Mouse (Mus musculus): ENCODE data around the gene Epx. TPM values are rescaled to one million over a fixed set of nuclear protein-coding genes. Genes with fewer than 3 reads are reported as not detected.

Gene Epx
- polyA plus RNA-seq, 1 experiment from 2014 or later, result not detected

DNA sequence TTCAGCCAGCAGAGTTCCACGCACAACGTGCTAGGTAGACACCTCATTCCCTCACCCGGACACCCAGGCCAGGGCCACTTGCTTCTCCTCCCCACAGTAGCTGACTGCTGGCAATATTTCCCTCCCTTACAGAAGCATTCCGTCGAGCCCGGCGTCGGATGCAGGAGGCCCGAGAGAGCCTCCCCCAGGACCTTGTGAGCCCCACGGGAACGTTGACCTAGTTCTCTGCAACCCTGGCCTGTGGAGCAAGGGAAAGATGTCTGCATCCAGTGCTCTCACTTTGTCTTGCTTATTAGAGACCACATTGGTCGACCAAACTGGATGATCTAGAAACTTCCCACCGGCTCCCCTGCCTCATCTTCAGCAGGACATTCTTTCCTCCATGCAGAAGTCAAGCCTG is 12.5 kb downstream of the Epx start:
- no peak overlapping the region for H3K27ac ChIP-seq (replicated peaks)
- H3K4me3 ChIP-seq, result no peak overlapping the region
- 90% methylated on average over 13 of the region's 13 CpGs for WGBS
- no peak for DNase-seq (ENCODE audit: low spot score)
- 0 out of 2 replicates have a peak, but pooled peaks cover 4% of the 10 kb centered on the region for H3K4me1 ChIP-seq
- H3K27me3 ChIP-seq (replicated peaks; ENCODE audit: low read depth, poor library complexity, severe bottlenecking), result no peaks in the 10 kb centered on the region
- H3K9me3 ChIP-seq, result no peaks in the 10 kb centered on the region
- H3K36me3 ChIP-seq (replicated peaks), result peaks cover 57% of the 10 kb centered on the region

DNA sequence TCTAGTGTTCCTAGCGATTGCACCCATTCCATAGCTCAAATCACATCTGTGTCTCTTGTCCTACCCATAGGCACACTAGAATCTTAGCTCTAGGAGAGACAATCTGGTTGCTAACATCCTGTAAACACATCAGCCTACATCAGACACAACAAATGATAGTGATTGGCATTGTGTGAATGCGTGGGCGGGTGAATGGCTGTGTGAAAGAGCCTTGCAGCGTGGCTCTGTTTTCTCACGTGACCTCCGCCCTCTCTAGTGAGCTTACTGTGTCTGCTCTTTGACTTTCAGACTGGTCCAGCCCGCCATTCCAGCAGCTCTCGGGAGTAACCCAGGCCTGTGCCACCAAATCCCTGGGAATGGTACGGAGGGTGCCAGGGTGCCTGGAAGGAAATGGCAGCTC is 14.9 kb downstream of the Epx start:
- Histone ChIP-seq H3K27ac (replicated peaks) (no peak overlapping the region), H3K4me3 (no peak overlapping the region), H3K27me3 (replicated peaks; ENCODE audit: low read depth, poor library complexity, severe bottlenecking) (no peaks in the 10 kb centered on the region), H3K36me3 (replicated peaks) (peaks cover 74% of the 10 kb centered on the region), H3K9me3 (no peaks in the 10 kb centered on the region), H3K4me1 (0 out of 2 replicates have a peak, but pooled peaks cover 4% of the 10 kb centered on the region)
- WGBS, result 86% methylated on average over 9 of the region's 9 CpGs
- no peak for DNase-seq (ENCODE audit: low spot score)

DNA sequence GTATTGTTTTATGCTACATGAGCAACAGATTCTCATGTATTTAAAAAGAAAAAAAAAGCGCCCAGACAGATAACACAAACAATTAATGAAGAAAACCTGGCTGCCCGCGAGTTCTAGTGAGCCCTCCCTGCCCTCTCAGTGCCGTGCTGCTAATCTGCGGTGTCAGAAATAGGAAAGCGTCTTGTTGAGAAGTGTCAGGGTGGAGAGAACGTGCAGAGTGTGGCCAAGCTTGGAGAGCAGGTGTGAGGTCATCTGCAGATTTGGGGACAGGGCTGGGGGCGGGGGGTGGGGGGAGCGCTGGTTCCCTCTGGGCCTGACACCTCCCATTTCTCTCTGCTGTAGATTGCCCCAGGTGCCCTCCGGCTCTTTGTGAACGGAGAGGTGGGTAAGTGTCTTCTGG is 16.1 kb downstream of the Epx start:
- no peaks in the 10 kb centered on the region for H3K9me3 ChIP-seq
- WGBS, result 90% methylated on average over 11 of the region's 11 CpGs
- H3K4me3 ChIP-seq, result no peak overlapping the region
- DNase-seq (ENCODE audit: low spot score), result no peak
- H3K36me3 ChIP-seq (replicated peaks), result peaks cover 74% of the 10 kb centered on the region
- H3K27me3 ChIP-seq (replicated peaks; ENCODE audit: low read depth, poor library complexity, severe bottlenecking), result no peaks in the 10 kb centered on the region
- H3K27ac ChIP-seq (replicated peaks), result no peak overlapping the region
- 0 out of 2 replicates have a peak, but pooled peaks cover 4% of the 10 kb centered on the region for H3K4me1 ChIP-seq

DNA sequence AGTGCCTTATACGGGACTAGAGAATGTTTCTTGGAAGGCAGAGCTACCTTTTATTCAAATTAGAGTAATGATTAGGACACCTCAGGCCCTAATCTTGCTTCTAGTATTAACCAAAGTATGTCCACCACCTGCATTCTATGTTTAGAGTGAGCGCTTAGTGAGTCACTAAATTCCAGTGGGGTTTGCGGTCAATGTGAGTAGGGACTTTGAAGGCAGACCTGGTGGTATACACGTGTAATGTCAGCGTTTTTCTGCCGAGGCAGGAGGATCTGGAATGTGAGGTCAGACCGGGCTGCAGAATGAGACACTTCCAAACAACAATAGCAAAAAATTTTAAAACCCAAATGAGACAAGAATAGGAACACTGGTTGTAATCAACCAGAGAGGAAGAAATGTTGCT is 20.8 kb downstream of the Epx start:
- WGBS, result 91% methylated on average over 7 of the region's 7 CpGs
- Histone ChIP-seq H3K9me3 (no peaks in the 10 kb centered on the region), H3K4me3 (no peak overlapping the region), H3K27me3 (replicated peaks; ENCODE audit: low read depth, poor library complexity, severe bottlenecking) (no peaks in the 10 kb centered on the region), H3K4me1 (peaks cover 11% of the 10 kb centered on the region), H3K36me3 (replicated peaks) (peaks cover 28% of the 10 kb centered on the region), H3K27ac (replicated peaks) (no peak overlapping the region)
- DNase-seq (ENCODE audit: low spot score), result no peak

DNA sequence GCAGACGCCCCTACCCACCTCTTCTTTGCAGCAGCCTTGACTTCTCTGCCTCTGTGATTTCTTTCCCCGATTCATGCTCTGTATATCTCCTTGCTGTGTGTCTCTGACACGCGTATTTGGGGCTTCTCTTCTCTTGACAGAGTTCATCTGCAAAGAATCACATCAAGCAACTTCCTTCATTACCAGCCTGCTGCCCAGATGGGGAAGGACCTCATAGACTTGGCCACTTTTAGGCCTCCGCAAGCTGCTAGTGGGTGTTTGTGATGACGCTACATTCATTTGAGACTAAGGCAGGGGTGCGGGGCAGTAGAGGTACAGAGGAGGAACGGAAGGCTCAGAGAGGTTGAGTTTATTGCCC is 21.8 kb downstream of the Epx start:
- no peaks in the 10 kb centered on the region for H3K27me3 ChIP-seq (replicated peaks; ENCODE audit: low read depth, poor library complexity, severe bottlenecking)
- no peaks in the 10 kb centered on the region for H3K9me3 ChIP-seq
- DNase-seq (ENCODE audit: low spot score), result no peak
- H3K4me3 ChIP-seq, result peak overlapping the region; percentile 78
- WGBS, result 40% methylated on average over 8 of the region's 8 CpGs
- H3K4me1 ChIP-seq, result peaks cover 11% of the 10 kb centered on the region
- peaks cover 24% of the 10 kb centered on the region for H3K36me3 ChIP-seq (replicated peaks)
- H3K27ac ChIP-seq (replicated peaks), result peak overlapping the region; percentile 89

DNA sequence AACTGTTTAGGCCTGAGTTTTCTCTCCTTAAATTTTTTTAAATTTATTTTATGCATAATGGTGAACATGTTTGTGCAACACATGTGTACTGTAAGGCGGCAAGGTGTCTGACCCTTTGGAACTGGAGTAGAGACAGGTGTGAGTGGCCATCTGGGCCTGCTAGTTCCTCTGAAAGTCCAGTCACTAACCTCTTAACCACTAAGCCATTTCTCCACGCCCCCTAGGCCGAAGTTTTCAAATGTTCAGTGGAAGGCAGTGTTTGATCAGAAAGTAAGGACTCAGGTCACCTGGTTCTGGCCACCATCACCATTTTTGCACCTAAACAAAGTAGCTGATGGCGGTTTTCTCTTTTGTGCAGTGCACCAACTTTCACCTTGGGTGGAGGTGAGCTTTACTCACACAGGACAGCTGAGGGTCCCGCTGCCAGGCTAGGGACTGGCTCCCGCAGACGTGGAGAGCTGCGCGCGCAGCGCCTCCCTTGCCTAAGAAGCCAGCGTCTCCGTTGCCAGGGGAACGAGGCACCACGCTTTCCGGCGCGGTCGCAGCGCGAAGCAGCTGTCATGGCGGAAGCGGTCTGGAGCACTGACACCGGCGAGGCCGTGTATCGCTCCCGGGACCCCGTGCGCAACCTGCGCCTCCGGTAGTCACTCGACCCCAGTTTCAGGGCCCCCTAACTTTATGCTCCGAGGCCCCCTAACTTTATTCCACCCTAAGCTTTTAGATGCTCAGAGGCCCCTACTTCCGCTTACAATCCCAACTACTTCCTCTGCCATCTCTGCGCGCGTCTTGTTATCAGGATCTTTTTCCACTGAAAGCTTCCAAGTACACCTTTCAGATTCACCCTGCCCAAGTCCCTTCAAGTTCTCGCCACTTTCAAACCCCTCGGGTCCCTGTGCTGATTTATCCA is 22.4 kb downstream of the Epx start, which contains the start of gene Mks1:
Gene Mks1 (plus strand): TSS at position 526 of the 907 bp plus-strand sequence.
- peaks cover 11% of the 10 kb centered on the region for H3K4me1 ChIP-seq
- 5% methylated on average over 40 of the region's 40 CpGs for WGBS
- H3K27me3 ChIP-seq (replicated peaks; ENCODE audit: low read depth, poor library complexity, severe bottlenecking), result no peaks in the 10 kb centered on the region
- DNase-seq (ENCODE audit: low spot score), result peak; percentile 96
- peak within 1 kb of the TSS; percentile 78 for H3K4me3 ChIP-seq
- H3K9me3 ChIP-seq, result no peaks in the 10 kb centered on the region
- peaks cover 18% of the 10 kb centered on the region for H3K36me3 ChIP-seq (replicated peaks)
- H3K27ac ChIP-seq (replicated peaks), result peak within 1 kb of the TSS; percentile 89

DNA sequence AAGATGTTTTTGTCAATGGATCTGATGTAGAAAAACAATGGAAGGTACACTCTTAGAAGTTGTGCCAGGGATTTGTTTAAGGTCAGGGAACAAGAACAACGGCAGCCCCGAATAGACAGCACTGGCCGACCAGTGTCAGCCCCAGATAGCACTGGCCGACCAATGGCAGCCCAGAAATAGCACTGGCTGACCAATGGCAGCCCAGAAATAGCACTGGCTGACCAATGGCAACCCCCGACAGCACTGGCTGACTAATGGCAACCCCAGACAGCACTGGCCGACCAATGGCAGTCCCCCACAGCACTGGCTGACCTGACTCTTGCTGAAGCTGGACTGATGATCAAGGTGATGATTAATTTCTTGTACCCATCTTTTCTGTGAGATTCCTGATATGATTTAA is 27.5 kb downstream of the Epx start:
- H3K4me1 ChIP-seq, result peaks cover 4% of the 10 kb centered on the region
- H3K36me3 ChIP-seq (replicated peaks), result no peaks in the 10 kb centered on the region
- no peaks in the 10 kb centered on the region for H3K9me3 ChIP-seq
- no peak overlapping the region for H3K4me3 ChIP-seq
- peak; percentile 35 for DNase-seq (ENCODE audit: low spot score)
- no peaks in the 10 kb centered on the region for H3K27me3 ChIP-seq (replicated peaks; ENCODE audit: low read depth, poor library complexity, severe bottlenecking)
- no peak overlapping the region for H3K27ac ChIP-seq (replicated peaks)
- WGBS, result 77% methylated on average over 6 of the region's 6 CpGs

DNA sequence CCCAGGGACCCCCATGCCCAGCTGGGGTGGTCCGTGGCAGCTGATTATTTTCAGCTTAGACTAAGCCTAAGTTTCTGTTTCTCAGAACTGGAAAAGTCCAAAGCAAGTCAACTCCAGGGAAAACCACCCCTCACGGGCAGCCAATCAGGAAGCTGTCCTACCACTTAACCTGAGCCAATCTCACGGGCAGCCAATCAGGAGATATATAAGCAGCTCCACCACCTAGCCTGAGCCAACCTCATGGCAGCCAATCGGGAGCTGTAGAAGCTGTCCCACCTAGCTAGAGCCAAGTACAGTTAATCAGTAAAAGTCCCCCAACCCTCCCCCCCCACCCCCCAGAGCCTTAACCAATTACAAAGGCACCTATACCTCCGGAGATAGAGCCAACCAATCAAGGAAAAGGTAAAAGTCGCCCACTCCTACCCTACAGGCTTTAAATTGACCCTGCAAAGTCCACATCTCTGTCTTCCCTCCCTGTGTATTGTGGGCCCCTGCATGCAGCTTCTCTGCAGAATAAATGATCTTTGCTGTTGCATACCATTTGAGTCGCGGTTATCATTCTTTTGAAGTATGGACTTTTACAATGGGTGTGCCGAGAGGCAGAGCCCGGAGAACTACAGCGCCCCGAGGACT is 28.3 kb downstream of the Epx start:
- Histone ChIP-seq H3K27ac (replicated peaks) (no peak overlapping the region), H3K4me3 (no peak overlapping the region), H3K4me1 (no peaks in the 10 kb centered on the region), H3K9me3 (no peaks in the 10 kb centered on the region), H3K36me3 (replicated peaks) (no peaks in the 10 kb centered on the region), H3K27me3 (replicated peaks; ENCODE audit: low read depth, poor library complexity, severe bottlenecking) (no peaks in the 10 kb centered on the region)
- WGBS, result 87% methylated on average over 12 of the region's 12 CpGs
- DNase-seq (ENCODE audit: low spot score), result no peak

DNA sequence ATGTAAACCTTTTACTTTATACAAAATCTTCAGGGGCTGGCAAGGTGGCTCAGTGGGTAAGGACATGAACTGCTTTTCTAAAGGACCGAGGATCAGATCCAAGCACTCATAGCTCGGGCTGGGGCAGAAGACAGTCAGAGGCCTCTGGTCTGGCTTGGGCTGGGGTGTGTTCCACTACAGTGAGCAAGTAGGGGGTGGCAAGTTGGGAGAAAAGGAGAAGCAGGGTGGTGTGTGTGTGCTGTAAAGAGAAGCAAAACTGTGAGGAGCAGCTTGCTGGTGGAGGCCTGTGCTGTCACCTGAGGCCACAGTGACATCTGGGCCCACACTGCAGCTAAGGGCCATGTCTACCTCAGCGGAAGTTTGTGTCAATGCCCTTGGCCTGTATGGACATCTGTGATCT is 33.9 kb downstream of the Epx start:
- Histone ChIP-seq H3K4me3 (no peak overlapping the region), H3K4me1 (no peaks in the 10 kb centered on the region), H3K36me3 (replicated peaks) (no peaks in the 10 kb centered on the region), H3K9me3 (no peaks in the 10 kb centered on the region), H3K27ac (replicated peaks) (no peak overlapping the region), H3K27me3 (replicated peaks; ENCODE audit: low read depth, poor library complexity, severe bottlenecking) (no peaks in the 10 kb centered on the region)
- DNase-seq (ENCODE audit: low spot score), result no peak
- 81% methylated on average over 3 of the region's 3 CpGs for WGBS

DNA sequence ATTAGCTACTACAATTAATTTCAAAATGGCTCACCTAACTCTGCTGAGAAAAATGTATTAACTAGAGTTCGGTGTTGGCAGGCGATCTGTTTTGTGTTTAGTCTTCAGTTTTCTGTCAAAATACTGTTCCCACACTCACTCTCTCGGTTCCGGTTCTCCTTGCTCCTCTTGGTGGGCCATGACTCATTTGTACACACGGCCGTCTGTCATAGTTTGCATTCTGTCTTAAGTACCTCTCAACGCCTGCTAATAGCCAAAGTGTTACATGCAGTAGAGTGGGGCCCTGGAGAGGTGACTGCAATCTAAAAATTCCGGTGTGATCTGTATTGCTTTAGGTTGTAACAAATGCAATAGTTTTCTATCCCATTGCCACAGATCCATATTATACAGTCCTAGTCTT is 34.7 kb downstream of the Epx start:
- Histone ChIP-seq H3K27ac (replicated peaks) (no peak overlapping the region), H3K36me3 (replicated peaks) (no peaks in the 10 kb centered on the region), H3K27me3 (replicated peaks; ENCODE audit: low read depth, poor library complexity, severe bottlenecking) (no peaks in the 10 kb centered on the region), H3K4me1 (no peaks in the 10 kb centered on the region), H3K4me3 (no peak overlapping the region), H3K9me3 (no peaks in the 10 kb centered on the region)
- DNase-seq (ENCODE audit: low spot score), result no peak
- WGBS, result 91% methylated on average over 8 of the region's 8 CpGs

DNA sequence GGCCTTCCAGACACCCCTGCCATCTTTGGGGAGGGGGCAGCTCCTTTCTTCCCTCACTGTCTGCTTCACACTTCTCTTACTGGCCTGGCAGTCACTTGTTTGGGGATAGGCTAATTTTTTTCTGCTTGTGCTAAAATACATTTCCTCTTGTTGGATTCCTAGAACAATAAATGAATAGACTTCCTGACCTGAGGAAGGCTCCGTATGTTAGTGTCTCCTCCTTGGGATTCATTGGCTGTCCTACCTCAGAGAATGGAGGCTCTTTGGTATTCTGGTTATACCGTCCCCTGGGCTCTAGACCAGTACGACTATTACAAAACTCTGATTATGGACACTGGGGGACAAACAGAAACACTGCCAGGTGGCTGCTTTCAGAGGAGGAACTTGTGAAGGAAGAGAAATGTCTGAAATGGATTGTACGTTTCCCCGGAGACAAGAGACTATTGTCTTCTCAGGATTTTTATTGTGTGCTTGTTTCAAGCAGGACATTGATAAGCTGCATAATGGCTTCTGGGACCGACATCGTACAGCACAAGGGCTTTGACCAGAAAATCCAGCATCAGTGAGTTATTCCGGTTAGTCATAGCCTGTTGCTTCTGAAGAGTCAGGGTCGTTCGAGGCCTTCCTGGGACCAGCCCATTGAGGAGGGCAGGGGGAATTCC is 47.0 kb downstream of the Epx start, which contains the start of gene Lpo:
Gene Lpo (minus strand): TSS at position 51 of the 662 bp plus-strand sequence.
- Histone ChIP-seq H3K4me3 (no peak within 1 kb of the TSS), H3K9me3 (no peaks in the 10 kb centered on the region), H3K27ac (replicated peaks) (no peak within 1 kb of the TSS), H3K36me3 (replicated peaks) (no peaks in the 10 kb centered on the region), H3K27me3 (replicated peaks; ENCODE audit: low read depth, poor library complexity, severe bottlenecking) (no peaks in the 10 kb centered on the region; the same call in 1 of the 2 replicates), H3K4me1 (0 out of 2 replicates have a peak, but pooled peaks cover 5% of the 10 kb centered on the region)
- WGBS, result 71% methylated on average over 10 of the region's 10 CpGs
- no peak for DNase-seq (ENCODE audit: low spot score)

DNA sequence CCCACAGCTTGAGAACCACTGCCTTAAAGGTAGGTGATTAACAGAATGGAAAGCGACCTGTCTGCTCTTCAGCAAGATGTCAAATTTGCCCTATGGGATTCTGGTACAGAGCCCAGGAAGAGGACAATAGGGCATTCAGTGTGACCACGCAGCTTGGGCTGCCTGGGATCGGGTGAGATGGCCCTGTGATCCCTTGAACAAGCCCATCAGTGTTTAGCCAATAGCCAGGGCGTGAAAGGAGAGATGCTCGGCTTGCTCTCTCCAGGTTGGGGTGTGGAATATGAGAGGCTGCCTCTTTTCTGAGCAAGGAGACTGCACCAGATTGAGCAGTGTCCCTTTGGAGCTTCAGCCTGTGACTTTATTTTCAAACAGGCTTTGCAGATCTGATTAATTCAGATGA is 53.8 kb downstream of the Epx start:
- no peak overlapping the region for H3K27ac ChIP-seq (replicated peaks)
- peaks cover 25% of the 10 kb centered on the region for H3K4me1 ChIP-seq
- no peak for DNase-seq (ENCODE audit: low spot score)
- 25% methylated on average over 5 of the region's 5 CpGs for WGBS
- H3K36me3 ChIP-seq (replicated peaks), result no peaks in the 10 kb centered on the region
- no peak overlapping the region for H3K4me3 ChIP-seq
- H3K9me3 ChIP-seq, result no peaks in the 10 kb centered on the region
- H3K27me3 ChIP-seq (replicated peaks; ENCODE audit: low read depth, poor library complexity, severe bottlenecking), result peaks cover 19% of the 10 kb centered on the region

Measured in embryonic facial prominence, embryonic 10.5 days (tissue).